Mouse (Mus musculus) left cerebral cortex, postnatal 25 days (tissue): ENCODE measurements around the gene Olfr148. TPM values are rescaled to one million over a fixed set of nuclear protein-coding genes. Genes with fewer than 3 reads are reported as not detected.

ENCODE experiments used
- total RNA-seq, 2 experiments: library from RNA; stranded (reverse); gene quantifications; 2 replicates each; pipeline ENCODE4 v1.2.3; 2021

Olfr148 gene
- total RNA-seq, 2 experiments from 2014 or later: not detected

Other genes starting within 250 kb of the Olfr148 start
- not detected for gene Olfr951, start 223.2 kb upstream of the Olfr148 start, total RNA-seq
- gene Olfr952, start 183.5 kb upstream of the Olfr148 start, total RNA-seq: not detected
- gene Olfr954, start 154.0 kb upstream of the Olfr148 start, total RNA-seq: not detected
- not detected for gene Olfr955, start 138.7 kb upstream of the Olfr148 start, total RNA-seq
- not detected for gene Olfr44, start 116.7 kb upstream of the Olfr148 start, total RNA-seq
- gene Olfr957, start 94.8 kb upstream of the Olfr148 start, total RNA-seq: not detected
- gene Olfr958, start 56.6 kb upstream of the Olfr148 start, total RNA-seq: not detected
- not detected for gene Olfr959, start 35.1 kb upstream of the Olfr148 start, total RNA-seq
- 1 to 10 TPM; 5.3 to 7.1 TPM for gene AW551984, start 6.3 kb upstream of the Olfr148 start, total RNA-seq
- gene Olfr960, start 10.7 kb downstream of the Olfr148 start, total RNA-seq: not detected
- not detected for gene Olfr961, start 34.4 kb downstream of the Olfr148 start, total RNA-seq
- not detected for gene Olfr963, start 56.5 kb downstream of the Olfr148 start, total RNA-seq
- gene Olfr149, start 96.5 kb downstream of the Olfr148 start, total RNA-seq: not detected
- not detected for gene Olfr965, start 100.7 kb downstream of the Olfr148 start, total RNA-seq
- not detected for gene Olfr150, start 120.3 kb downstream of the Olfr148 start, total RNA-seq
- not detected for gene Olfr967, start 135.6 kb downstream of the Olfr148 start, total RNA-seq
- gene Olfr968, start 172.6 kb downstream of the Olfr148 start, total RNA-seq: not detected
- not detected for gene Olfr969, start 180.3 kb downstream of the Olfr148 start, total RNA-seq
- not detected for gene Olfr970, start 198.2 kb downstream of the Olfr148 start, total RNA-seq
- gene Olfr971, start 226.2 kb downstream of the Olfr148 start, total RNA-seq: not detected